Mouse (Mus musculus) megakaryocyte, embryonic 14.5 days (primary cell): ENCODE results near the gene Disp3.

Source experiments
- FLI1 ChIP-seq: IDR thresholded peaks from 2 replicates; pipeline ENCODE4 v1.6.1; 2012; ENCODE audit warnings: low read length, inconsistent platforms, mixed read lengths
- GATA1 ChIP-seq: IDR thresholded peaks from 3 replicates; pipeline ENCODE4 v1.6.1; 2012; ENCODE audit warnings: mixed read lengths, low read length, inconsistent platforms, borderline replicate concordance

DNA sequence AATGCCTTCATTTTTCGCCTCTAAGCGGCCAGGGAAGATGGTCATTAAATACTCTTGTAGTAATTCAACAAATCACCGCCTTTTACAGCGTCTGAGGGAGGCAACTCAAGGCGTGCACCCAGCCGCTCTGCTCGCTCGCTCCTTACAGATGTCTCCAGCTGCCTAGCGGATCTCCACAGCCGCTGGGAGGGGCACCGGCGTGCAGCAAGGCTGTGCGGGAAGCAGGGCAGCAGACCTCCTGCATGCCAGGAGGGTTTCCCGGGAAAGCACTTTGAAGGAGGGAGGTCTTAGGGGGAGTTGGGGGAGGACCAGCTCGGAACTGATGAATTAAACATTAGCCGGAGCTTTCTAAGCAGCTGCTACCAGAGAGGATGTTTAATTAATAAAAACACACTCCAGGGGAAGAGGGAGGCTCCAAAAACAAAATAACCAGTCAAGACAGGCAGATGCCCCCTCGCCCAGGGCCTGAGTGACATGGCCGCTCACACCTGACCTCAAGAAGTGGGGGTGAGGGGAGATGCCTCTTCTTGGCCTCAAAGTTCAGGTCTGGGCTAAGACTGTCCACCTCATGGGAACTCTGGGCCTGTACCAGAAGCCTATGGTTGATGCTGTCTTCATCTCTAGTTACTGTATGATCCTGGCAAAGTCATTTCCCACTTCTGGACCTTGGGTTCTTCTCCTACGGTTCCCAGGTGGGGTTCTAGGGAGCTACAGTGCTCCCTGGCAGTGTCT, 39.7 kb upstream of the Disp3 start:
- TF ChIP-seq GATA1 (no peak), FLI1 (no peak)
